Mouse (Mus musculus): ENCODE measurements around the gene Aamp.

DNA sequence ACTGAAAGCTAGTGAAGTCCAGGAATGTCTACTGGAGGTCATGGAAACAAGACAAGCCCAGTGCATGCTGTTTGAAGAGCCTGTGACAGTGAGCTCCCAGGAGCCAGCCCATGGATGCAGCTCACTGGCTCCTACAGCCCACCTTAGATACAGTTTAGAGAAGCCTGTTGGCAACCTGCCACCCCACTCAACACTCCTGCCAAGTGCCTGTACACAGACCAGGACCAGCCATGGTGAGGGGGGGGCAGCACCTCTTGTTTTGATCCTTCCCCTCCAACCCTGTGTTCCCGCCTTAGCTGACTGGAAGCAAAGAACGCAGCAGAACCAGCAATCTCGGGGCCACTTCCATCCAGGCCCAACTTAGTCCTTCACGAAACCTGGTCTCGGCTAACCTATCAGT lies 5.6 kb upstream of the Aamp start:
- no peak for TF ChIP-seq POLR2A (IDR thresholded peaks at IDR 0.05; ENCODE audit: insufficient read depth, low read depth, low read length)
- TF ChIP-seq CTCF (IDR thresholded peaks at IDR 0.05) = no peak
- no peak for TF ChIP-seq EP300 (IDR thresholded peaks at IDR 0.05; ENCODE audit: insufficient read depth, low read depth, low read length)
